Mouse (Mus musculus): ENCODE measurements around the gene Rpl10-ps3. TPM values are rescaled to one million over a fixed set of nuclear protein-coding genes. Genes with fewer than 3 reads are reported as not detected.

Gene Rpl10-ps3
- polyA plus RNA-seq, 1 experiment from 2014 or later: 139 TPM

GRCm38 (mm10) chr9:50357331-50357730 is 12.6 kb upstream of the Rpl10-ps3 start:
- H3K27ac ChIP-seq (ENCODE audit: low read depth, low read length): no peak overlapping the region
- ATAC-seq (ENCODE audit: low read depth): no peak
- no peak overlapping the region for H3K4me2 ChIP-seq (ENCODE audit: low read depth, low read length)
- no peaks in the 10 kb centered on the region for H3K4me1 ChIP-seq (ENCODE audit: control insufficient read depth, insufficient read depth, low read length)
- no peaks in the 10 kb centered on the region for H3K36me3 ChIP-seq (ENCODE audit: control insufficient read depth, insufficient read depth, low read length)
- H3K9ac ChIP-seq (replicated peaks; ENCODE audit: low read depth, low read length): no peak overlapping the region
- H3K27me3 ChIP-seq (ENCODE audit: control insufficient read depth, insufficient read depth, low read length): no peaks in the 10 kb centered on the region
- WGBS: 57% methylated on average over 3 of the region's 3 CpGs
- H3K9me3 ChIP-seq (ENCODE audit: control insufficient read depth, low read length): no peaks in the 10 kb centered on the region
- H3K4me3 ChIP-seq (ENCODE audit: low read depth, low read length): no peak overlapping the region

GRCm38 (mm10) chr9:50351746-50352145 is 7.0 kb upstream of the Rpl10-ps3 start:
- Histone ChIP-seq H3K36me3 (ENCODE audit: control insufficient read depth, insufficient read depth, low read length) (no peaks in the 10 kb centered on the region), H3K27me3 (ENCODE audit: control insufficient read depth, insufficient read depth, low read length) (no peaks in the 10 kb centered on the region), H3K9me3 (ENCODE audit: control insufficient read depth, low read length) (no peaks in the 10 kb centered on the region), H3K27ac (ENCODE audit: low read depth, low read length) (no peak overlapping the region), H3K4me3 (ENCODE audit: low read depth, low read length) (no peak overlapping the region), H3K9ac (replicated peaks; ENCODE audit: low read depth, low read length) (no peak overlapping the region), H3K4me2 (ENCODE audit: low read depth, low read length) (no peak overlapping the region), H3K4me1 (ENCODE audit: control insufficient read depth, insufficient read depth, low read length) (0 out of 2 replicates have a peak, but pooled peaks cover 3% of the 10 kb centered on the region)
- 83% methylated on average over 4 of the region's 4 CpGs for WGBS
- ATAC-seq (ENCODE audit: low read depth): no peak

- ATAC-seq (ENCODE audit: low read depth): no peak
- 71% methylated on average over 1 of the region's 1 CpGs for WGBS
- Histone ChIP-seq H3K9me3 (ENCODE audit: control insufficient read depth, low read length) (no peaks in the 10 kb centered on the region), H3K4me3 (ENCODE audit: low read depth, low read length) (no peak overlapping the region), H3K4me2 (ENCODE audit: low read depth, low read length) (no peak overlapping the region), H3K27ac (ENCODE audit: low read depth, low read length) (no peak overlapping the region), H3K4me1 (ENCODE audit: control insufficient read depth, insufficient read depth, low read length) (0 out of 2 replicates have a peak, but pooled peaks cover 3% of the 10 kb centered on the region), H3K27me3 (ENCODE audit: control insufficient read depth, insufficient read depth, low read length) (no peaks in the 10 kb centered on the region), H3K9ac (replicated peaks; ENCODE audit: low read depth, low read length) (no peak overlapping the region), H3K36me3 (ENCODE audit: control insufficient read depth, insufficient read depth, low read length) (no peaks in the 10 kb centered on the region)
Observed at GRCm38 (mm10) chr9:50350571-50350970, 5.8 kb upstream of the Rpl10-ps3 start.

- no peak overlapping the region for H3K9ac ChIP-seq (replicated peaks; ENCODE audit: low read depth, low read length)
- WGBS: 68% methylated on average over 3 of the region's 3 CpGs
- no peak overlapping the region for H3K4me3 ChIP-seq (ENCODE audit: low read depth, low read length)
- no peaks in the 10 kb centered on the region for H3K36me3 ChIP-seq (ENCODE audit: control insufficient read depth, insufficient read depth, low read length)
- 0 out of 2 replicates have a peak, but pooled peaks cover 3% of the 10 kb centered on the region for H3K4me1 ChIP-seq (ENCODE audit: control insufficient read depth, insufficient read depth, low read length)
- no peak overlapping the region for H3K4me2 ChIP-seq (ENCODE audit: low read depth, low read length)
- H3K27me3 ChIP-seq (ENCODE audit: control insufficient read depth, insufficient read depth, low read length): no peaks in the 10 kb centered on the region
- ATAC-seq (ENCODE audit: low read depth): no peak
- H3K27ac ChIP-seq (ENCODE audit: low read depth, low read length): no peak overlapping the region
- H3K9me3 ChIP-seq (ENCODE audit: control insufficient read depth, low read length): no peaks in the 10 kb centered on the region
Observed at GRCm38 (mm10) chr9:50349156-50349555, 4.4 kb upstream of the Rpl10-ps3 start.

GRCm38 (mm10) chr9:50348256-50348655 is 3.5 kb upstream of the Rpl10-ps3 start:
- ATAC-seq (ENCODE audit: low read depth): no peak
- 77% methylated on average over 10 of the region's 10 CpGs for WGBS
- Histone ChIP-seq H3K9ac (replicated peaks; ENCODE audit: low read depth, low read length) (no peak overlapping the region), H3K27ac (ENCODE audit: low read depth, low read length) (no peak overlapping the region), H3K4me3 (ENCODE audit: low read depth, low read length) (no peak overlapping the region), H3K9me3 (ENCODE audit: control insufficient read depth, low read length) (no peaks in the 10 kb centered on the region), H3K4me1 (ENCODE audit: control insufficient read depth, insufficient read depth, low read length) (0 out of 2 replicates have a peak, but pooled peaks cover 3% of the 10 kb centered on the region), H3K4me2 (ENCODE audit: low read depth, low read length) (no peak overlapping the region), H3K36me3 (ENCODE audit: control insufficient read depth, insufficient read depth, low read length) (no peaks in the 10 kb centered on the region), H3K27me3 (ENCODE audit: control insufficient read depth, insufficient read depth, low read length) (no peaks in the 10 kb centered on the region)

- no peaks in the 10 kb centered on the region for H3K9me3 ChIP-seq (ENCODE audit: control insufficient read depth, low read length)
- H3K9ac ChIP-seq (replicated peaks; ENCODE audit: low read depth, low read length): no peak overlapping the region
- H3K27ac ChIP-seq (ENCODE audit: low read depth, low read length): no peak overlapping the region
- no peak for ATAC-seq (ENCODE audit: low read depth)
- H3K27me3 ChIP-seq (ENCODE audit: control insufficient read depth, insufficient read depth, low read length): no peaks in the 10 kb centered on the region
- H3K4me3 ChIP-seq (ENCODE audit: low read depth, low read length): no peak overlapping the region
- H3K36me3 ChIP-seq (ENCODE audit: control insufficient read depth, insufficient read depth, low read length): no peaks in the 10 kb centered on the region
- H3K4me1 ChIP-seq (ENCODE audit: control insufficient read depth, insufficient read depth, low read length): no peaks in the 10 kb centered on the region
- 82% methylated on average over 7 of the region's 7 CpGs for WGBS
- H3K4me2 ChIP-seq (ENCODE audit: low read depth, low read length): no peak overlapping the region
Observed at GRCm38 (mm10) chr9:50335539-50336325, 9.0 kb downstream of the Rpl10-ps3 start.

- ATAC-seq (ENCODE audit: low read depth): no peak
- H3K4me2 ChIP-seq (ENCODE audit: low read depth, low read length): no peak overlapping the region
Observed at GRCm38 (mm10) chr9:50333413-50333812, 11.4 kb downstream of the Rpl10-ps3 start.

GRCm38 (mm10) chr9:50324355-50325225 is 20.2 kb downstream of the Rpl10-ps3 start:
- H3K27ac ChIP-seq (ENCODE audit: low read depth, low read length): no peak overlapping the region
- no peaks in the 10 kb centered on the region for H3K4me1 ChIP-seq (ENCODE audit: control insufficient read depth, insufficient read depth, low read length)
- WGBS: 82% methylated on average over 9 of the region's 9 CpGs
- no peaks in the 10 kb centered on the region for H3K36me3 ChIP-seq (ENCODE audit: control insufficient read depth, insufficient read depth, low read length)
- H3K4me3 ChIP-seq (ENCODE audit: low read depth, low read length): no peak overlapping the region
- no peak overlapping the region for H3K4me2 ChIP-seq (ENCODE audit: low read depth, low read length)
- H3K27me3 ChIP-seq (ENCODE audit: control insufficient read depth, insufficient read depth, low read length): no peaks in the 10 kb centered on the region
- H3K9ac ChIP-seq (replicated peaks; ENCODE audit: low read depth, low read length): no peak overlapping the region
- no peak for ATAC-seq (ENCODE audit: low read depth)
- no peaks in the 10 kb centered on the region for H3K9me3 ChIP-seq (ENCODE audit: control insufficient read depth, low read length)

More at GRCm38 (mm10) chr9:50333413-50333812, 11.4 kb downstream of the Rpl10-ps3 start:
- Histone ChIP-seq H3K27ac (ENCODE audit: low read depth, low read length) (no peak overlapping the region), H3K4me1 (ENCODE audit: control insufficient read depth, insufficient read depth, low read length) (no peaks in the 10 kb centered on the region), H3K9me3 (ENCODE audit: control insufficient read depth, low read length) (no peaks in the 10 kb centered on the region), H3K9ac (replicated peaks; ENCODE audit: low read depth, low read length) (no peak overlapping the region), H3K27me3 (ENCODE audit: control insufficient read depth, insufficient read depth, low read length) (no peaks in the 10 kb centered on the region), H3K4me3 (ENCODE audit: low read depth, low read length) (no peak overlapping the region), H3K36me3 (ENCODE audit: control insufficient read depth, insufficient read depth, low read length) (no peaks in the 10 kb centered on the region)
- 36% methylated on average over 6 of the region's 6 CpGs for WGBS

- H3K9ac ChIP-seq (replicated peaks; ENCODE audit: low read depth, low read length): no peak overlapping the region
- no peaks in the 10 kb centered on the region for H3K36me3 ChIP-seq (ENCODE audit: control insufficient read depth, insufficient read depth, low read length)
- H3K27ac ChIP-seq (ENCODE audit: low read depth, low read length): no peak overlapping the region
- H3K4me3 ChIP-seq (ENCODE audit: low read depth, low read length): no peak overlapping the region
- H3K4me1 ChIP-seq (ENCODE audit: control insufficient read depth, insufficient read depth, low read length): no peaks in the 10 kb centered on the region
- no peak overlapping the region for H3K4me2 ChIP-seq (ENCODE audit: low read depth, low read length)
- no peaks in the 10 kb centered on the region for H3K9me3 ChIP-seq (ENCODE audit: control insufficient read depth, low read length)
- no peak for ATAC-seq (ENCODE audit: low read depth)
- H3K27me3 ChIP-seq (ENCODE audit: control insufficient read depth, insufficient read depth, low read length): no peaks in the 10 kb centered on the region
- 40% methylated on average over 1 of the region's 1 CpGs for WGBS
Observed at GRCm38 (mm10) chr9:50320729-50321128, 24.0 kb downstream of the Rpl10-ps3 start.

Data from neural tube, embryonic 14.5 days (tissue).